Mouse (Mus musculus) forebrain, embryonic 11.5 days (tissue): Measurements from ENCODE around the gene Ncan. TPM values are rescaled to one million over a fixed set of nuclear protein-coding genes. Genes with fewer than 3 reads are reported as not detected.

ENCODE experiments used
- ATAC-seq: fragments of 200-750 bp; cut with Nextera tagmentation; replicated peaks from 2 replicates; pipeline ENCODE4 v1.8.0; 2017; ENCODE audit warnings: moderate TSS enrichment; ENCODE audit not compliant: low FRiP score
- DNase-seq: peaks from one replicate; pipeline ENCODE4 v3.0.0-alpha.2; 2017; ENCODE audit warnings: low spot score
- H3K27ac ChIP-seq: fragments of 300-500 bp; sonication (generic); 2 replicates; pipeline ENCODE4 v1.5.1; 2014; ENCODE audit warnings: low read depth, low read length
- H3K27me3 ChIP-seq: fragments of 300-500 bp; sonication (generic); 2 replicates; pipeline ENCODE4 v1.6.1; 2014; ENCODE audit warnings: mild to moderate bottlenecking, low read length, mixed read lengths; ENCODE audit not compliant: control insufficient read depth, insufficient read depth
- H3K36me3 ChIP-seq: fragments of 300-500 bp; sonication (generic); 2 replicates; pipeline ENCODE4 v1.6.1; 2014; ENCODE audit warnings: mild to moderate bottlenecking, low read length, moderate library complexity, mixed read lengths; ENCODE audit not compliant: control insufficient read depth, insufficient read depth
- H3K4me1 ChIP-seq: fragments of 300-500 bp; sonication (generic); replicated peaks from 2 replicates; pipeline ENCODE4 v1.6.1; 2014; ENCODE audit warnings: low read length, mixed read lengths; ENCODE audit not compliant: control insufficient read depth, insufficient read depth
- H3K4me2 ChIP-seq: fragments of 300-500 bp; sonication (generic); 2 replicates; pipeline ENCODE4 v1.6.1; 2014; ENCODE audit warnings: low read depth, mild to moderate bottlenecking, low read length, moderate library complexity, mixed read lengths; ENCODE audit not compliant: severe bottlenecking
- H3K4me3 ChIP-seq: fragments of 300-500 bp; sonication (generic); 2 replicates; pipeline ENCODE4 v1.5.1; 2014; ENCODE audit warnings: low read depth, low read length
- H3K9ac ChIP-seq: fragments of 300-500 bp; sonication (generic); 2 replicates; pipeline ENCODE4 v1.6.1; 2014; ENCODE audit warnings: low read length
- H3K9me3 ChIP-seq: fragments of 300-500 bp; sonication (generic); 2 replicates; pipeline ENCODE4 v1.6.1; 2016; ENCODE audit warnings: low read length, mixed read lengths; ENCODE audit not compliant: control insufficient read depth
- WGBS: fragments of 180-500 bp; shearing (Covaris S2); extraction: QIAGEN DNeasy Blood & Tissue Kit; methylation state at CpG from one replicate; pipeline ENCODE4 v1.1.7; 2014; 5-methylcytosine and 5-hydroxymethylcytosine counted together
- polyA plus RNA-seq: library from polyadenylated mRNA; unstranded; fragments of >200 nt; fragmentation: Nextera tagmentation; extraction: Ambion mirVana; gene quantifications from 2 replicates; pipeline ENCODE4 v1.2.1, GENCODE M21; 2014

Ncan gene
- polyA plus RNA-seq, 1 experiment from 2014 or later = 51.5 TPM

DNA sequence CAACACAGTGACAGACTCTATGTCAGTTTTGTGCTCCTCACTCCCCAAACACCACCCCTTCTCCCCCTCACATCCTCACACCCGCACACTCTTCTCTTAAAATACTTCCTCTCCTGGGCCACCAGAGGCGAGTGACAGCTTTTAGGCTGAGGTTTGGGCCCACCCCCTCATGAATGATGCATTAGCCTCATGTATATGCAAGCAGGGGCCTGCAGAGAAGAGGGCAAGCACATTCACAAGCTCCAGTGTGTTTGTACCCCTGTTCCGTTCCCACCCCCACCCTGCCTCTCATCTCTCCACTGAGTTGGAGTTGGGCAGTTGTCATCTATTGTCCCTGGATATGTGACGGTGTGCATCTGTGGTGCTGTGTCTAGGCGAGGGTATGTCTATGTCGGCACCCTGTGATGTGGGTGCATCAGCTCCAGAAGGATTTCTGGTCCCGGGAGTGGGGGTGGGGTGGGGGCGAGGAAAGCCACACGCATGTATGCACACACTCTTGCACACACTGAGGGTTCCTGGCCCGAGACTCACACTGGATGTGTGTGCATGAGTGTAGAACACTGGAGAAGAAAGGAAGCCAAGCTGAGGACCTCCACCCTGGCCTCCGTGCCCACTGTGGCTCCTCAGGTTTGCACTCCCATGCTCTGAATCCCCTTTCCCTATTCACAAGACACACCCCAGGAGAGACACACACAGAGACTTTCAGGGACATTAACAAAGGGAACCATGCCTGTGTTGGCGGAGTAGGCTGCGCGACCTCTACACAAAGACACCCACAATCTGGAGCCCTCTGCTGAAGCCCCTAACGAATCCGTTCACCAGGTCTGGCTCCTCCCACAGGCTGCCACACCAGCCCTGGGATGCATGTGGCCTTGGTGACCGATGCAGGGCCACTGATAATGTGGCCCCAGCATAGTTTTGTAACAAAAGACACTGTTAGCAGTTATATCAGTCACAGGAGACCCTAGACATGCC is 1.7 kb downstream of the Ncan start:
- DNase-seq = peak; percentile 78
- Histone ChIP-seq H3K4me2 (peak overlapping the region; percentile 78), H3K9ac (peak overlapping the region; percentile 73), H3K36me3 (no peaks in the 10 kb centered on the region), H3K4me3 (peak overlapping the region; percentile 53), H3K27ac (peak overlapping the region; percentile 91), H3K27me3 (peaks cover 9% of the 10 kb centered on the region), H3K4me1 (peaks cover 2% of the 10 kb centered on the region; the same call in 1 of the 2 replicates), H3K9me3 (no peaks in the 10 kb centered on the region)
- peak; percentile 87 for ATAC-seq
- 5% methylated on average over 17 of the region's 17 CpGs for WGBS

DNA sequence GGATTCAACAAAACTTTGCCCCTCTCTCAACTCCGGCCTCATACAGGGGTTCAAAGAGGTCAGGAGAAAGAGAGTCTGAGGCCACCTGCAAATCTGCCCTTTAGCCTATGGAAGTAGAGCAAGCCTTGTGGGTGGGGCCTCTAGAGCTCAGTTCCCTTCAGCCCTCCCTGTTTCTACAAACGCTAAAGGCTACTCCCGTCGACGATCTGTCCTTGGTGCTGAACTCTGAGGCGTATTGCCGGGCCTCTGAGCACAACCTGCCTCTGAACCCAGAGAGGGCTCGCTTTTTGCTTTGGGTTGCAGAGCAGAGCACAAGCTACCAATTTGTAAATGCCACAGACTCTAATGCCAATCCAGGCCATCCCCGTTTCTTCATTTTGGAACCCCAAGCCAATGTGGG is 3.1 kb downstream of the Ncan start:
- H3K9ac ChIP-seq = no peak overlapping the region
- DNase-seq (no peak), ATAC-seq (no peak)
- no peak overlapping the region for H3K4me3 ChIP-seq
- no peaks in the 10 kb centered on the region for H3K36me3 ChIP-seq
- H3K9me3 ChIP-seq = no peaks in the 10 kb centered on the region
- 5% methylated on average over 9 of the region's 9 CpGs for WGBS
- peaks cover 23% of the 10 kb centered on the region for H3K27me3 ChIP-seq
- peaks cover 4% of the 10 kb centered on the region; the same call in 1 of the 2 replicates for H3K4me1 ChIP-seq
- no peak overlapping the region for H3K4me2 ChIP-seq
- H3K27ac ChIP-seq = no peak overlapping the region

DNA sequence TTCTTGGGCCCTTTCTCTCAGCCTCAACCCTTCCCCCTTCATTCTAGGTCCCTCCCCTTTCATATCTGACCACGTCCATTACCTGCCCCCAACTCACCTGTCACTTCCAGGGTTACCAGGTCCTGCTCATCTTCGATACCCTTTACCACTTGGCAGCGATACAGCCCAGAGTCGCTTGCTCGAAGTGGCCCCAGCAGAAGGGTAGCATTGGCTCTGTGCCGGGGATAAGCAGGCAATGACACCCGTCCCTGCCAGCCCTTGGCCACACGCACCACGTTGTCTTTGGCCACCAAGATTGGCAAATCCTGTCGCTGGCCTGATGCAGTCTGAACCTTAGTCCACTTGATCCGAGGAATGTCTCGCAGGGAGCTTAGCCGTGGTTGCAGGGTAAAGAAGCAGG is 5.8 kb downstream of the Ncan start:
- H3K27me3 ChIP-seq = peaks cover 41% of the 10 kb centered on the region
- no peaks in the 10 kb centered on the region; the same call in 1 of the 2 replicates for H3K36me3 ChIP-seq
- no peak overlapping the region for H3K4me2 ChIP-seq
- no peak overlapping the region for H3K4me3 ChIP-seq
- H3K4me1 ChIP-seq = peaks cover 7% of the 10 kb centered on the region
- no peak for ATAC-seq
- H3K27ac ChIP-seq = no peak overlapping the region
- H3K9ac ChIP-seq = no peak overlapping the region
- H3K9me3 ChIP-seq = no peaks in the 10 kb centered on the region
- no peak for DNase-seq
- 67% methylated on average over 13 of the region's 13 CpGs for WGBS

DNA sequence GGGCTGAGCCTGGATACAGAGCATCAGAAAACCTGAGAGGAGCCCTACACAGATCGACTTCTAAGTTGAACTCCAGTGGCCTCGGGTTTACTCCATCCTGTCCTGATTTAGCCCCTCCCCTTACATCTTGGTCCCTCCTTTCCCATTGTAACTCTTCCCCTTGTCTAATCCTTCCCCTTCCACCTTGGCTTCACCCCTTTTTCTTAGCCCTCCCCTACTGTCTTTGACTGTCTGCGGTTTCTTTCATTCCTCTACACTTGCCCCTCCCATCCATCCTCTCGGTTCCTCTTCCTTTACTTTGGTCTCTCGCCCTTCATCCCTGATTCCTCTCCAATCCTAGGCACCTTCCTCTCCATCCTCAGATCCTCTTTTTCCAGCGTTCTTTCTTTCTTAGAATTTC is 6.2 kb downstream of the Ncan start:
- no peak overlapping the region for H3K4me3 ChIP-seq
- no peak overlapping the region for H3K9ac ChIP-seq
- H3K4me2 ChIP-seq = no peak overlapping the region
- ATAC-seq (no peak), DNase-seq (no peak)
- 22% methylated on average over 6 of the region's 6 CpGs for WGBS
- no peaks in the 10 kb centered on the region for H3K9me3 ChIP-seq
- H3K27me3 ChIP-seq = peaks cover 41% of the 10 kb centered on the region
- H3K36me3 ChIP-seq = no peaks in the 10 kb centered on the region; the same call in 1 of the 2 replicates
- H3K4me1 ChIP-seq = peaks cover 7% of the 10 kb centered on the region
- H3K27ac ChIP-seq = no peak overlapping the region

DNA sequence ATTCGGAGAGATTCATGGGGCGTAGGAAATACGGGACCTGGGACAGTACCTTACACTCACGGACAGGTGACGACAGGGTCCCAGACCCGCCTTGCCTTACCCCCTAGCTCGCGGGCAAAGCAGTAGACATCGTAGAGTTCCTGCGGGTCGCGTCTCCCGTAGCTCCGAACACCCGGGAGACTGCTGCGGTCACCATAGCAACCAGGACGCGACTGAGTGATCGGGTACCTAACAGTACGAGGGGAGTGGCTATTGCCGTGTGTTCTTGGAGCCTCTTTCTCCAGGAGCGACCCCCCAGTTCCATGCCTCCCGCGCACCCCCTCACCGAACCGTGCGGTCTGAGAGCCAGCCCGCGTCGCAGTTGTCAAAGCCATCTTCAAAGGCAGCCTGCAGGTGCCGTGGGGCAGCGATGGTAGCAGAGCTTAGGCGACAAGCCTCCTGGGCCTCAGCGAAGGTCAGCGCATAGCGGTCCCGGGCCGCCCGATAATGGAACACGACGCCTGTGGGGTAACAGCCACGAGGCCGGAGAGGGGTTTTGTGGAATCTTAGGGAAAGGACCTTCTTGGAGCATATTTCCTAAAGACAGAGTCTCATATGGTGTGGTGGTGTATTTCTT is 8.2 kb downstream of the Ncan start:
- Histone ChIP-seq H3K36me3 (no peaks in the 10 kb centered on the region; the same call in 1 of the 2 replicates), H3K27ac (no peak overlapping the region), H3K27me3 (peaks cover 38% of the 10 kb centered on the region), H3K4me1 (peaks cover 6% of the 10 kb centered on the region), H3K9me3 (no peaks in the 10 kb centered on the region), H3K4me2 (0 out of 2 replicates have a peak overlapping the region, but pooled peaks have one; percentile 8), H3K4me3 (peak overlapping the region; percentile 5; the same call in 1 of the 2 replicates), H3K9ac (no peak overlapping the region)
- WGBS = 7% methylated on average over 43 of the region's 43 CpGs
- no peak for ATAC-seq
- DNase-seq = no peak

DNA sequence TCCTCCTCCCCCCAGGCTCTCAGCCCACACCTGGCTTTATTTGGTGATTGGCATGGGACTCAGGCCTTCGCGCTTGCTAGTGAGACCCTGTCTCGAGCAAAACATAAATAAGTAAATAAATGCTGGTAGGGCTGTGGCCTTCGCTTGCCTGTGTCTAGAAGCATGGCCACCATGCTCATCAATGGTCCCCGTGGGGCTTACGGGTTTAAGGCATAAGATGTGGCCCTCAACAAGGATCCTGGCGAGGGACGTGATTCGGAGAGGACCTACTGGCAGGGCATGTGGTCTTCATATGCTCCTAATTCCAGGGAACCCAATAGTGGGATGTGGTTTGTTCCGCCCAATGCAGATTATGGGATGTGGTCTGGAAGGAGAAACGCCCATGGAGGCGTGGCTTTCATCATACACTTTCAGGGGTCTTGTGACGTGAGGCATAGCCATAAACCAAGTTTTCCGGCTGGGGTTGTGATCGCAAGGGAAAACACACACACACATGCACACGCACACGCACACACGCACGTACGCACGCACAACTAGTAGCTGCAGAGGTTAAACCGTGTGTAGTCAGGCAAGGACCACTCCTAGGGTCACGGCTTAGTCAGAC is 9.4 kb downstream of the Ncan start:
- Histone ChIP-seq H3K4me1 (peaks cover 6% of the 10 kb centered on the region), H3K4me3 (no peak overlapping the region), H3K9me3 (no peaks in the 10 kb centered on the region), H3K27me3 (peaks cover 38% of the 10 kb centered on the region), H3K4me2 (no peak overlapping the region), H3K9ac (no peak overlapping the region), H3K36me3 (no peaks in the 10 kb centered on the region; the same call in 1 of the 2 replicates), H3K27ac (no peak overlapping the region)
- DNase-seq = no peak
- 51% methylated on average over 23 of the region's 23 CpGs for WGBS
- 0 out of 2 replicates have a peak, but pooled peaks have one; percentile 8 for ATAC-seq

DNA sequence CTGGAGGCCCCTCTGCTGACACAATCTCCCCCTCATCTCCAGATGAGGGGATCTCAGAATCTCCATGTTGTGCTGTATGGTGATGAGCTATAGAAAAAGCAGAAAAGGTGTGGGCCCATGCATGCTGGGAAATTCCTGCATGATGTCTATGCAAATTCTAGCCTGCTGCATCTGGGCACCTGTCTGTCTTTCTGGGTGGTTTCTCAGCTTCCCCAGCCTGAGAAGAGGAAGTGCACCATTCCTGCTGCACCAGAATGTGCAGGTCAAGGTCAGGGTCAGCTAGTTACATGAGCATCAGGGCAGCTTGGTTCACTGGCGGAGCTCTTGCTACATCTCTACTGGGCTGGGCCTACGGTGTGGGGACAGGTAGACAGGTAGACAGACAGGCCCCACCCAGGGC is 10.2 kb downstream of the Ncan start:
- no peaks in the 10 kb centered on the region for H3K9me3 ChIP-seq
- H3K4me1 ChIP-seq = peaks cover 6% of the 10 kb centered on the region
- H3K4me3 ChIP-seq = no peak overlapping the region
- no peak overlapping the region for H3K9ac ChIP-seq
- DNase-seq (no peak), ATAC-seq (no peak)
- WGBS = 90% methylated on average over 2 of the region's 2 CpGs
- H3K27me3 ChIP-seq = peaks cover 38% of the 10 kb centered on the region
- H3K36me3 ChIP-seq = no peaks in the 10 kb centered on the region; the same call in 1 of the 2 replicates
- H3K27ac ChIP-seq = no peak overlapping the region
- no peak overlapping the region for H3K4me2 ChIP-seq

DNA sequence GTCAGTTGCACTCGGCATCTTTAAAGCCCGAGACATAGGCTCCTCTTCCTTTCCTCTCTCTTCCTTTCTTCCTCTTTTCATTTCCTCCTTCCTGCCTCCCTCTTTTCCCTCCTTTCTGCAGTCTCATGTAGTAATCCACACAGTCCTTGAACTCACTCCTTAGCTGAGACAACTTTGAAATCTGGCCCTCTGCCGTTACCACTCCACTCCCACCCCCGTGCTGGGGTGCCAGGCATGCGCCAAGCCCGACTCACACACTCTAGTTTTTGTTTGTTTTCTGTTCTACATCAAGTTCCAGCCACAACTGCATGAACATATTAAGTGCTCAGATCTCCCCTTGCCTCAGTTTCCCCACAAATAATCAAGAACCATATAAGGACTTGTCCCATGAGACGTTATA is 15.8 kb downstream of the Ncan start:
- 84% methylated on average over 7 of the region's 7 CpGs for WGBS
- Histone ChIP-seq H3K4me2 (no peak overlapping the region), H3K9me3 (no peaks in the 10 kb centered on the region), H3K9ac (no peak overlapping the region), H3K36me3 (no peaks in the 10 kb centered on the region; the same call in 1 of the 2 replicates), H3K27me3 (no peaks in the 10 kb centered on the region), H3K4me1 (no peaks in the 10 kb centered on the region), H3K4me3 (no peak overlapping the region), H3K27ac (no peak overlapping the region)
- no peak for ATAC-seq
- DNase-seq = no peak
